Mouse (Mus musculus): ENCODE measurements around the gene Miip.

GRCm38 (mm10) chr4:147906230-147906629 lies 37.6 kb upstream of the Miip start:
- TF ChIP-seq CTCF (IDR thresholded peaks at IDR 0.05; ENCODE audit: low read depth, low read length) (no peak), POLR2A (IDR thresholded peaks at IDR 0.05; ENCODE audit: insufficient read depth, low read length) (no peak), EP300 (IDR thresholded peaks at IDR 0.05; ENCODE audit: insufficient read depth, low read depth, low read length) (no peak)

Data from ES-Bruce4 (cell line).